Mouse (Mus musculus) urinary bladder, postnatal 36 days (tissue): Measurements from ENCODE around the gene Myo1d.
"Not testable (repeated sequence)": the region's sequence is repeated elsewhere in the genome, so short reads cannot be mapped to it uniquely, and the experiment has no call there.

Experiments
- DNase-seq, 2 experiments: peaks; one replicate each; pipeline ENCODE4 v3.0.0; 2022; ENCODE audit warnings: low spot score in 2 of 2, mixed read lengths in 1 of 2

The Myo1d gene

DNA sequence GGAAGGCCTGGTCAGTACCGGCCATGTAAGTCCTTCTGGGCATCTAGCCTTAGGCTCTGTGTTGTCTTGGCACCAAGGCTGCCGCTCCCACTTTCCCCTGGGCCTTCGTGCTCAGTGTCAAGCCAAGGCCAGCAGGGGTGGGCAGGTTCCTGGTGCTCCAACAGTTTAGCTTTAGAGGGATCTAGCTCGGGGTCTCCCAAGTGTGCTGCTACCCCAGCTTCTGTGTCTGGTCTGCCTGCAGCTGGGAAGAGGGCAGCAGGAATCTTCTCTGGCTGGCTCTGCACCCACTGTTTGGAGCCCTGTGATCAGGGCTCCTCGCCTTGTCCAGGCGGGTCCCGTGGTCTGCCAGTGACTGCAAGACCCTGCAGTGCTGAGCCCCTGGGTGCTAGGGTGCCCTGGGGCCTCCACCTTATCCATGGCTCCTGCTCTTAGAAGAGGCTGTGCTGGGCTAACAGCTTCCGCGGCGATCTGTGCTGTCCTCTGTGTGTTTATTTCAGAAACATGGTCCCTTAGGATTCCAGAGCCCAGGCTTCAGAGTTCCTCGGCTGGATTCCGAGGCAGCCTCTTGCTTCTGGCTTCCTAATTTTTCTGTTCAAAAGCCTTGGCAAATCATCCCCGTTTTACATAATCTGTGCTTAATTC lies 298.3 kb downstream of the Myo1d start:
- DNase-seq: no peak

DNA sequence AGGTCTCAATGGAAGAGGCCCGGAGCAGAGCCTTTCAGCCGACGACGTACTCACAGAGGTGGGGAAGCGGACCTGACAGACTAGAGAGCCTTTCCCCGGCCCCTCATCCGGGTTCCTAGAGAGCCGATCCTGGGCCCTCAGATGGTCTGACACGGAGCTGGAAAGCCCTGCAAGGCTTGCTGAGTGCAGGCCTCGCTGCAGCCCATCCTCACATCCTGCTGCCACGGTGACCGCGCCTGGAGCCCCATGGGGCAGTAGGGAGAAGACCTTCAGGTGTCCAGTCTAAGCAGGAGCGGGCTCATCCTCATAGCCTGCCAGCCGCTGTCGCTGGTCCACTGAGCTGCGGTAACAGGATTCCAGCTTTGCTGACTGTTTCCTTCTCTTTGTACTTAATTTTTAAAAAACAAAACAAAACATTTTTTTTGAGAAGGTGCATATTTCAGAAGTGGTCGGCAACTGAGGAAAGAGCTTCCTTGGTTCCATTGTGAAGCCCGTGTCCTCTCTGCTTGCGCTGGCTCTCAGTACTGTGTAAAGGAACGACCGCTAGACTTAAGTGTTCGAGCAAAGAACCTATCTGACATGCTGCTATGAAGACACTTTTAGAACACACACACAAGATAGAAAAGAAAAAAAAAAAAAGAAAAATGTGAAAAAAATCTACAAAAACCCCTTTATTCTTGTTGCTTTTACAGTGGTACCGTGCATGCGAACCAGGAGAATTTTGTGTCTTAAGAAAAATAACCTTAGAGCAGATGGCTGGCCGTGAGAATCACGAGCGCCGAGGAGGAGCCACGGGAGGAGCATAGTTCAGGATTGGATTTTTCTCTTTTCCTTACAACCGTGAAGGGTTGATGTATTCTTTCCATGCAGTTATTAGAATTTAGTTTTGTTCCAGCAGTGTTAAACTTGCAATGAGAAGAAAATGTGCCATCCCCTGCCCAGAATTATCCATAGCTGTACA lies 299.6 kb downstream of the Myo1d start:
- no peak for DNase-seq

DNA sequence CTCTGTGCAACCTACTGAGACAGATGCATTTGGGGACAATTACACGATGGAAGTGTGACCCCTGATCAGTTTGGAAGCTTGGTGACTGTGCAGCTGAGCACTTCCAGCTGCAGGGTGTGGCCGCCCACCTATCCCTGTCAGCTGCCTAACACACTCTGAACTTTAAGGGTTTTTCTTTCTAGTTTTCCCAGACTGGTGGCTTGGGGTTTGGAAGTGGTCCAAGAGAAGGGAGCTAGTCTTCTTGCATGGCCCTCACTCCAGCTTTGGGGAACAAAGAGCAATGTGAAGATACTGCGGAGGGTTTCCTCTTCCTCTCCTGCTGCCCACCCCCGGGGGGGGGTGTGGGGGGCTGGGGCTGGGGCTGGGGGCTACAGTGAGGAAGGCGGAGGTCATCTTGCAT lies 300.4 kb downstream of the Myo1d start:
- DNase-seq: no peak

DNA sequence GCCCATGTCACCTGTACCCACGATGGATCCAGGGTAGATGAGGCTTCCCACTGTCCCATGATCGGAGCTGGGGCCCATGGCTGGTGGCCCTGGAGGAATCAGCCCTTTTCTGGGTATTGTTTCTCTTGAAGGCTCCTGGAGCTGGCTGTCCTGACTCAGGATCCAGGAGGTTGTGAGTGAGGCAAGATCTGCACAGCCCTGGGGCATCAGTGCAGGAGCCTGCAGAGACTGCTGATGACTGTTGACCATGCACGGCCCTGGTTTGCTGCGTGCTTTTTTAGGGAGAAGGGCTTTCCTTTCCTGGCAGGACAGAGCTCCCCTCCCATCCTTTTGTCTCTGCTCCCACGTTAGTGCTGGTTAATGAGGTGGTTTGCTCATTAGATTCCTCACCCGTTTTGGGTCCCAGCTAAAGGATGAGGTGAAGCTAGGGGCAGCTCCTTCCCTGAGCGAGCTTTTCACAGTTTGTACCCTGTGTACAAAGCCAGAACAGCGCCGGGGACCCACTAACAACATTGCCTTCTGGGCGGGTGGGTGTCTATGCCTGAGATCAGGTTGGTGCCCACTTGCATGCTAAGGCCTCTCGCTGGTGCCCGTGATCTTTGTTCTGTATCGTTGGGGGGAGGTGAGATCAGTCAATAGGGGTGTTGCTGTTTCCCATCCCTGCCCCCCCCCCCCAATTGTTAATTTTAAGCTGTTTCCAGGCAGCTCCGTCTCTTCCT lies 301.0 kb downstream of the Myo1d start:
- no peak for DNase-seq

DNA sequence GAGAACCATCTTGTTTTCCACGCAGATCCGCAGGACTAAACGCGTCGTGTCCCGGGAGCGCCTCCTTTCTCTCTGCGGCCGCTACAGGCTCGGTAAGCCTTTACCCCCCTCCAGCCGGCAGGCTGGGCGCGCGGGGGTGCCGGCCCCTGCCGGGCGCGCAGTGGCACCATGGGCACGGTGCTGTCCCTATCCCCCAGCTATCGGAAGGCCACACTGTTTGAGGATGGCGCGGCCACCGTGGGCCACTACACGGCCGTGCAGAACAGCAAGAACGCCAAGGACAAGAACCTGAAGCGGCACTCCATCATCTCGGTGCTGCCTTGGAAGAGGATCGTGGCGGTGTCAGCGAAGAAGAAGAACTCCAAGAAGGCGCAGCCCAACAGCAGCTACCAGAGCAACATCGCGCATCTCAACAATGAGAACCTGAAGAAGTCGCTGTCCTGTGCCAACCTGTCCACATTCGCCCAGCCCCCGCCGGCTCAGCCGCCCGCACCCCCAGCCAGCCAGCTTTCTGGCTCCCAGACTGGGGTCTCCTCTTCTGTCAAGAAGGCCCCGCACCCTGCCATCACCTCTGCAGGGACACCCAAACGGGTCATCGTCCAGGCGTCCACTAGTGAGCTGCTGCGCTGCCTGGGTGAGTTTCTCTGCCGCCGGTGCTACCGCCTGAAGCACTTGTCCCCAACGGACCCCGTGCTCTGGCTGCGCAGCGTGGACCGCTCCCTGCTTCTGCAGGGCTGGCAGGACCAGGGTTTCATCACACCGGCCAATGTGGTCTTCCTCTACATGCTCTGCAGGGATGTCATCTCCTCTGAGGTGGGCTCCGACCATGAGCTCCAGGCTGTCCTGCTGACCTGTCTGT lies 302.3 kb downstream of the Myo1d start:
- no peak for DNase-seq

DNA sequence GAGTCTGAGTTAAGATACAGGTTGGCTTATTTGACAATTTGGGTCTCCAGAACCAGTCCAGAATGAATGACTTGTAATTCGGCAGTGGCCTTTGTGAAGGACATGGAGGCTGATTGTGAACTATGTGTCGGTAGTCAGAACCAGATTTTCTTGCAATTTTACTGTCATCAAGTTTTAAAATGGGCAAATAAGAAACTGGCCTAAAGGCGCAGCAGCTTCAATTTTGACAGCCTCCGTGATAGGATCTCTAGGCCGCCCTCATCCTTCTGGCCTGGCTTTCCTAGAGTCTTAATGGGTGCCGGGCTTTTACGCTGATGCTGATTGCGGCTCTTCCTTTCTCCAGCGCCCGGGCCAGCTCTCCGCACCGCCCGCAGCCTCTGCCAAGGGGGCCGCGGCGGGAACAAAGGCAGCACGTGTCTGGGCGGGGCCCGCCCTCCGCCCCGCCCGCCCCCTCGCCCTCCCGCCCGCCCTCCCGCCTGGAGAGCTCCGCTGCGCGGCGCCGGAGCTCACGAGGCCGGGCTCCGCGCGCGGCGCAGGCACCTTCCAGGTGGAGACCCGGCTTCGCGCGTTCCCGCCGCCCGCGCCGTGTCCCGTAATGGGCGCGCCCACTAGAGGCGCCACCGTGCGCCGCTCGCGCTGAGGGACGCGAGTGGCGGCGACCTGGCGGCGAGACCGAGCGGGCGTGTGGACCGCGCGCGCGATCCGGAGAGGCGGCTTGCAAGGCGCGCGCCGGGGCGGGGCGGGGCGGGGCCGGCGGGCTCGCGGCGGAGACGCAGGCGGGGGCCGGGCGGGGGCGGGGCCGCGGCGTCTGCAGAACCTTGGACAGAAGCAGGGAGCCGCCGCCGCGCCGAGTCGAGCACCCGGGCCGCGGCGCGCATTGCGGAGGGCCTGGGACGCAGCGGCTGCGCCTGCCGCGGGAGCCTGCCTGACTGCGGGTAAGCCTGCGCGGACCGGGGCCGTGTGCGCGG lies 303.3 kb downstream of the Myo1d start, which contains the start of gene Cdk5r1:
Gene Cdk5r1, plus strand, starts transcription at position 802 of the 968 bp plus-strand sequence.
- peak; percentile 72 to 75 for DNase-seq

DNA sequence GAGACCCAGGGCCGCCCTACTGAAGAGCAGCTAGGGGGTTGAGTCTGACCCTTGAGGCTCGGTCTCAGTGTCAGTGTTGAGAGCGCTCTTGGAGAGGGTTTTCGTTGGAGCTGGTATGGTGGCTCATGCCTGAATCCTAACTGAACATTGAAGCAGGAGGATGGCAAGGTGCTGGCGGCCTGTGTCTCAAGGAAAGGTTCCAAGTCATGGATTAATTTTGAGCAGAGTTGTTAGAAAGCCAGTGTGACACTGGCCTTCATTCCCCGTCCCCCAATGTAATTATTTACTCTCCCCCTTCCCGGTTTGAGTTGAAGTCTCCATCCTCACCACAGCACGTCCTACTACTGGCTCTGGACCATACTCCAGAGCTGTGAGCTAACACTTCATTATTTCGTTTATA lies 304.3 kb downstream of the Myo1d start:
- no peak for DNase-seq

DNA sequence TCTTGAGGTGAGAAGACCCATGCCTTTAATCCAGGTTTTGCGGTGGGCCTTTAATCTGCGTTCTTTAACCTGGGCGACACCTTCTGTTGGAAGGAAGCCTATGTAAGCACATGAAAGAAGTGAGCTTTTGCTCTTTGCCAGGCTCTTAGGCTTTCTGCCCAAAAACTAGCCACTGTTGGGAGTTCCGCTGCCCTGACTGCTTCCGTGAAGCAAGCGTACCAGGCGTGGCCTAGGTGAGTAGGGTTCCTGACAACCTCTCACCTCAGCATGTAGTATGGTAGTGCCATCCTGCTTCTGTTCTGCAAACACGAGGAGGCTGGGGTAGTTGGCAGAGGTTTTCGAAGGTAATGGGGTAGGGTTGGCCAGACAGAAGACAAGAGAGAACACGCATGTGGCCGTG lies 305.0 kb downstream of the Myo1d start:
- no peak for DNase-seq

DNA sequence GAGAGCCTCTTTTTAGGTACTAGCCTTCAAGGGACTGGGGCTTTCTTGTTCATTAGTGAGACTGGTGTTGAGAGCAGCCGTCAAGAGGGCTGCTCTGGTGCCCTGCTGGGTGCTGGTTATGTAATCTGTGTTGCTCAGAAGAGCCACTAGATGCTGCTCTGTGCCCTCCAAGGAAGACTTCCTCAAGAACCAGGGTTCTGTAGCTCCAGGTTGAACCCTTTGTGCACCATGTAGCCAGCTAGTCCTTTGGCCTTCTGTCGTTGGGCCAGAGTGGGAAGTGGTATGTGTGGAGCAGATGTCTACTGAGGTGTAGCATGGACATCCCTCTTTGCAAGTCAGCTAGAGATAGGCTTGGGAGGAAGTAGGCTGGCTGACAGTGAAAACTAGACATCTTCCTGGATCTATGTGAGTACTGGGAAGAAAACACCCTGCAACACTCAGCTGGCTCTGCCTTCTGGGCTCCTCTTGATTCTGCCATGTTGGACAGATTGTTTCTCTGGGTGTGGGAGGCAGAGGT lies 305.6 kb downstream of the Myo1d start:
- DNase-seq: no peak

DNA sequence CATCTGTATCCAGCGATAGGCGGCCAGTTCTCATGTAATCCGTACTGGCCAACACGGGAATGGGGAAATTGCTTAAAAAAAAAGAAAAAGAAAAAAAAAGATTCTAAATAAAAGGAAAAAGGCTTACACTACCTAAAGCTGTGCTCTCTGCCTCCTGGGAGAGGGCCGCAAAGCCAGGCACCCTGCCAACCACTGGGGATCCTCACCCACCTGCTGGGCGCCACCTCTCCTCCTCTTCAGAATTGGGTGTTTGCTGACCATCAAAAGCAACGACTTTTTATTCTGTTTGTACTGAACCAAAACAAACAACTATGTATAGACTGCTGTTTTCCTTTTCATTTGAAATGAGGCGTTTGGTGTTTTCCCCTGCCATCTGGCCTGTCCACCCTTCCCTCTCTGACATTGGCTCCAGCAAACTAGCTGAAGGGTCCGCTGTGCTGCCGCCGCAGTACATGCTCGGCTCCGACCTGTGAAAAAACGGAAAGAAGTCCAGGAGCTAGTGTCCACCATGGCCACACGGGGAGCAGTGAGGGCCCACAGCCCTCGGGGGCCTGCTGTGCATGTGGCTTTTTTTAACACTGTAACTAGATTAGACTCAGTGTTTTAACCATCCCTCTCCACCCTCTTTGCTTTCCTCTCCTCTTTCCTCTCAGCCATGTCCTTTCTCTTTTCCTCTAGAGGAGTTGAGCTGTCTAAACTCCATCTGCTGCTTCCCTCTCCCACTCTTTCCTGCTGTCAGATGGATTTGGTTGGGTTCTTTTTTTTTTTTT lies 307.8 kb downstream of the Myo1d start:
- no peak for DNase-seq

DNA sequence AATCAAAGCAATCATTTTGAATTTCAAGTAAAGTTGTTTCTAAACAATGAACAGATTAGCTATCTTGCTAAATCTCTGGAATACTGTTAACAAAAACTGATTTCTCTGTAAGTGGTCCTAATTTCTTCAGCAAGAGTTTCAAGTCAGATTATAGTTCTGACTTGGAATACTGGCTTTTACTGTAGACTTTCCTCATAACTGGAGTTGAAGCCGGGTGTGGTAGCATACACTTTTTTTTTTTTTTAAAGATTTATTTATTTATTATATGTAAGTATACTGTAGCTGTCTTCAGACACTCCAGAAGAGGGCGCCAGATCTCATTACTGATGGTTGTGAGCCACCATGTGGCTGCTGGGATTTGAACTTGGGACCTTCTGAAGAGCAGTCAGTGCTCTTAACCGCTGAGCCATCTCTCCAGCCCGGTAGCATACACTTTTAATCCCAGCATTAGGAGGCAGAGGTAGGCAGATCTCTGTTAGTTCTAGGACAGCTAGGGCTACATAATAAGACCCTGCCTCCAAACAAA lies 316.2 kb downstream of the Myo1d start:
- not testable (repeated sequence) for DNase-seq

DNA sequence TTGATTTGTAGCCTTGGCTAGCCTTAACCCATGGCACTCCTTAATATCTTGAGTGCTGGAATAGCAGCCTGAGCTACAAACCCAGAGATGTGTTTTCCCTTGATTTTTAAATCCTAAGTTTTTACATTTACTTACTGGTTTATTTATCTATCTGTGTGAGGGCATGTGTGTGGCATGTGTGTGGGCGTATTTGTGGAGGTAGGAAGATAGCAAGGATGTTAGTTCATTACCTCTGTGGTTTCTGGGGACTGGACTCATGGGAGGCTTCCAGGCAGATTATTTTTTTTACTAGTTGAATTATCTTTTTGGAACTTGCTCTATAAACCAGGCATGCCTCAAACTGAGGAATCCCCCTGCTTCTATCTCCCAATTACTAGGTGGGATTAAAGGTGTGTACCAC lies 326.6 kb downstream of the Myo1d start:
- no peak for DNase-seq

DNA sequence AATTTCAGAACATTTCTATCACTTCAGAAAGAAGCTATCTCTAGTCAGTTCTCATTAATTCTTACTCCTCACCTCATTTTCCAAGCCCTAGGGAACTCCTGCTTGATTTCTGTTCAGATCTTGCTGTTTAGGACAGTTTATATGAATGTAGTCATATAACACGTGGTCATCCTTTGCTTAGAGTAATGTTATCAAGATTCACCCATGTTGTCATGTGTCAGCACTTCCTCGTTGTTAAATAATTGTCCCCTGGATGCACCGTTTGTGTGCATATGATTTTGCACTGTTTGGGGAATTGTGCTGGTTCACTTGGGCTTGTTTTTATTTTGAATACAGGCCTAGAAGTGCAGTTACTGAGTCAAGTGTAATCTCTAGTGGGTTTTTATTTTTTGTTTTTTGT lies 327.6 kb downstream of the Myo1d start:
- DNase-seq: no peak

DNA sequence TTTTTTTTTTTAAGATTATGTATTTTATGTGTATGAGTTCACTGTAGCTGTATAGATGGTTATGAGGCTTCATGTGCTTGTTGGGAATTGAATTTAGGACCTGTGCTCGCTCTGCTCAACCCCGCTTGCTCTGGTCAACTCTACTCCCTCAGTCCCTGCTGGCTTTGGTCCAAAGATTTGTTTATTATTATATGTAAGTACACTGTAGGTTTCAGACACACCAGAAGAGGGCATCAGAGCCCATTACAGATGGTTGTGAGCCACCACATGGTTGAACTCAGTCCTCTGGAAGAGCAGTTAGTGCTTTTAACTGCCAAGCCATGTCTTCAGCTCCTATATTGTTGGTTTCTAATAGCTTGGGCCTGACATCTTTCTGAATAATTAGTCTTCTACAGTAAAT lies 330.0 kb downstream of the Myo1d start:
- no peak for DNase-seq

DNA sequence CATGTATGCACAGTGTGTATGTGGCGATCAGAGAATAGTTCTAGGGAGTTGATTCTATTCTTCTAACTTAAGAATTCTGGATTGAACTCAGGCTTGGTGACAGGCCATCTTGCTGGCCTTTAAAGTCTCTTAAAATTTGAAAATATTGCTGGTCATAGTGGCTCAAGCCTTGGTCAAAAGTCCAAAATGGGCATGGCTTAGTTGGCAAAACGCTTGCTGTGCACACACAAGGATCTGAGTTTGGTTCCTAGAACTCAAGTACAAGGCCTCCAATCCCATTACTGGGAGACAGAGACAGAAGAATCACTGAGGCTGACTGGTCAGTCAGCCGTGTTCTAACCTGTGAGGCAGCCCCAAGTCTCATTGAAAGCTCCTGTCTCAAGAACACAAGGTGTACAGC lies 332.9 kb downstream of the Myo1d start:
- DNase-seq: no peak
